Mouse (Mus musculus) CH12.LX (cell line): Measurements from ENCODE around the gene Cd86.

Source experiments
- CTCF ChIP-seq, 2 experiments: IDR thresholded peaks in 1 of 2; conservative IDR thresholded peaks in 1 of 2; 2 replicates each; pipeline ENCODE4 v1.5.1; 2011 to 2012; ENCODE audit warnings: low read depth in 2 of 2, low read length in 2 of 2, improper control_type of control experiment in 1 of 2, inconsistent platforms in 1 of 2, mild to moderate bottlenecking in 1 of 2, moderate library complexity in 1 of 2
- MAX ChIP-seq: IDR thresholded peaks from 2 replicates; pipeline ENCODE4 v1.6.1; 2011; ENCODE audit warnings: low read length, improper control_type of control experiment
- MXI1 ChIP-seq: IDR thresholded peaks from 2 replicates; pipeline ENCODE4 v1.6.1; 2011; ENCODE audit warnings: mild to moderate bottlenecking, low read depth, low read length, improper control_type of control experiment
- NRF1 ChIP-seq: IDR thresholded peaks from 2 replicates; pipeline ENCODE4 v1.6.1; 2014; ENCODE audit warnings: low read depth, mild to moderate bottlenecking, inconsistent platforms, low read length, improper control_type of control experiment, moderate library complexity
- POLR2A ChIP-seq: IDR thresholded peaks from 2 replicates; pipeline ENCODE4 v1.6.1; 2011; ENCODE audit warnings: low read depth, mild to moderate bottlenecking, improper control_type of control experiment, low read length
- RCOR1 ChIP-seq: conservative IDR thresholded peaks from 2 replicates; pipeline ENCODE4 v1.6.1; 2012; ENCODE audit warnings: low read depth, mild to moderate bottlenecking, inconsistent platforms, low read length, improper control_type of control experiment
- USF1 ChIP-seq: IDR thresholded peaks from 2 replicates; pipeline ENCODE4 v1.6.1; 2014; ENCODE audit warnings: low read depth, mild to moderate bottlenecking, inconsistent platforms, low read length, improper control_type of control experiment
- USF2 ChIP-seq: conservative IDR thresholded peaks from 2 replicates; pipeline ENCODE4 v1.6.1; 2011; ENCODE audit warnings: low read depth, low read length, improper control_type of control experiment
- ZMIZ1 ChIP-seq: IDR thresholded peaks from 2 replicates; pipeline ENCODE4 v1.6.1; 2012; ENCODE audit warnings: low read depth, mild to moderate bottlenecking, inconsistent platforms, low read length, improper control_type of control experiment

DNA sequence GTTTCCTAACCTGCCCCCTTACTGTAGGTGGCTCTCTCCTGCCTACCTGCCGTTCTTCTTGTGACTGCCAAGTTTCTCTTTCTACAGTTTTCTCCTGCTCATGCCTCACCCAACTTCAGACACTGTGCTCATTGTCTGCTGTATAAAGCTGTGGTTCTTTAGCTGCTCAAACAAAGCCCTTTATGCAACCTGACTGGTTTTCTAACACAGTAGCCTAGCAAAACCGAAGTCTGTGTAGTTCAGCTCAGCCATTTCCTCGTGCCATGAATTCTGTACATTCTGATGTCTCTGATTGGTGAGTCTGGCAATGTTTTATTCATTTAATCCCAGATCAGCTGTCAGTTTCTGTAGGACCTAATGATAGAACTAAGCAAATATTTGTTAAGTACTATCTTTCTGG is 25.6 kb upstream of the Cd86 start:
- TF ChIP-seq MAX = no peak
- TF ChIP-seq RCOR1 = peak; percentile 68; the same call in 1 of the 2 replicates
- no peak for TF ChIP-seq USF2
- no peak for TF ChIP-seq ZMIZ1
- 0 out of 4 replicates have a peak, but pooled peaks of 1 of the 2 experiments have one; percentile 14 for TF ChIP-seq CTCF (conservative IDR thresholded peaks at IDR 0.05 in 1 of 2, IDR thresholded peaks at IDR 0.05 in 1 of 2; ENCODE audit: low read depth in 2 of 2, low read length in 2 of 2)
- TF ChIP-seq MXI1 = no peak
- no peak for TF ChIP-seq NRF1
- TF ChIP-seq USF1 = no peak
- no peak for TF ChIP-seq POLR2A
